Mouse (Mus musculus): Measurements from ENCODE around the gene 1700067K01Rik. TPM values are rescaled to one million over a fixed set of nuclear protein-coding genes. Genes with fewer than 3 reads are reported as not detected.

1700067K01Rik gene
- total RNA-seq (2022): under 1 TPM in 2 of 4 experiments, not detected in 2; 0.49 TPM

DNA sequence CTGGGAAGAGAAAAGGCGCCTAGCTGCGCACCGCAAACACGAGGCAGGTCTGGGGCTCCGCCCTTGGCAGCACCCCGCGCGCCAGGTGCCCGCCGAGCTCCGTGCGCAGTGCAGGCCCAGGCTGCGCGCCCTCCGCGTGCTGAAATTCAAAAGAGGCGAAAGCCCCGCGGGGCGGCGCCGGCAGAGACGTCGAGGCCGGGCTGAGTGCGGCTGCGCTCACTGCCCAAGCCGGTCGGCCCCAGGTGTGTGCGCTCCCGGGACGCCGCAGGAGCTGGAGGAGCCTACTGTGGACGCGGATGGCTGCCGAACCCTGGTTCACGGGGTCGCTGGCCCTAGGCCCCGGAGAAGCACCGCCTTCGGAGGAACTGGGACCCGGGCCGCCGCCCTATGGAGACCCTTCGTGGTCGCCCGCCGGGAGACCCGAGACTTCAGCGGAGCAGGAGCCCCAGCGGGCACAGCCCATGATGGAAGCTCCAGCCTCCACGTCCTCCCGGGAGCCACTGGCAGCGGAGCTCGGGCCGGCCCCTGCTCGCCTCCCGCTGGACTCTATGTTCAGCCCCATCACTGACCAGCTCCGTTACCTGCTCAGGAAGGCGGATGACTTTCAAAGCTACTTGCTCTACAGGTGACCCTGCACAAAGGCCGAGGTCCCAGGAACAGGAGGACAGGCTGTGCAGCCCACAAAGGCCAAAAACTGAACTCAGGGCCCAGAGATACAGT, at the start of gene 1700067K01Rik:
1700067K01Rik (plus strand) TSS at position 222 of the 720 bp plus-strand sequence.
- no peak for DNase-seq

DNA sequence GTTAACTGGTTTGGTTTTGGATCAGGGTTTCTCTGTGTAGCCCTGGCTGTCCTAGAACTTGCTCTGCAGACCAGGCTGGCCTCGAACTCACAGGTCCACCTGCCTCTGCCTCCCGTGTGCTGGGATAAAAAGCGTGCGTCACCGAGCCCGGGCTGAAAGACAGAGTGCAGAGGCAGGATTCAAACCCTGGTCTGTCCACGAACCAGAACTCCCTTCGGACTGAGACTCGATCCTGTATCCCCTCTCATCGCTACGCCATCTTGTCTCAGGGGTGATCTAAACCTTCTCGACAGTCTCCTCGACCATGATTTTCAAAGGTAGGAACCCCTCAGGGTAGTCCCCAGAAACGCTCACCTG, 46.6 kb upstream of the 1700067K01Rik start:
- no peak for DNase-seq

DNA sequence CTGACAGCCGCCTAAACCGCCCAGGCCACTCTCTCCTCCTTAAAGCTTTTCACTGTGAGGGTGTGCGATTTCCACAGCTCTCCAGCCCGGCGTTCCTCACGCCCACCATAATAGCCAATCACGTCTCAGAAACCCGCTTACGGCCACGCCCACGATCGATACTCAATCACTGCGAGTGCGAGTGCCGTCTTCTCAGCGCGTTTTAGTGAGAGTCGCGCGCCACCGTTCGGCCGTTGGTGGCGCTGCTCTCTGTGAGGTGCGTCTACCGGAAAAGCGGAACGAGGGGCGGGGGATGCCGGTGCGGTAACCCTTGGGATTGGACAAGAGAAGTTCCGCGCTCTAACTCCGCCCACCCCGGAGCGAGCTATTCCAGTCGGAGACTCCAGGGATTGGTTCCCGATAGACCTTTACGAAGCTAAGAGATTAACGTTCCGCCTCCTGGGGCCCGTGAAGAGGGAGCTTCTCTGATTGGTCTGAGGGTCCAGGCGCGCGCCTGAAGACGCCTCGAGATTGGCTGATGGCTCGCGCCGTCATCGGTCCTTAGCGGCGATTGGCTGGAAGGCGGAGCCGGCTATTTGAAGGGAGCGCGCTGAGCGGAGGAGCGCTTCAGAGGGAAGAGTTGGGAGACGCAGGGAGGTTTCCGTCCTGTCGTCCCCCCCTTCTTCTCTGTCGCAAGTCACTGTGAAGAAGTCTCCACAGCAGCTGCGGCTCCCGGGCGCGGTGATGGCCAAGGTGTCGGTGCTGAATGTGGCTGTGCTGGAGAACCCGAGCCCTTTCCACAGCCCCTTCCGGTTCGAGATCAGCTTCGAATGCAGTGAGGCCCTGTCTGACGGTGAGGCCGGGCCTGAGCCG, 46.0 kb upstream of the 1700067K01Rik start, which contains the start of the genes Gm10644 and Asf1b:
Gm10644 (minus strand) TSS at position 100 of the 852 bp plus-strand sequence.
Asf1b (plus strand) TSS at position 402 of the 852 bp plus-strand sequence.
- DNase-seq: peak; percentile 99

DNA sequence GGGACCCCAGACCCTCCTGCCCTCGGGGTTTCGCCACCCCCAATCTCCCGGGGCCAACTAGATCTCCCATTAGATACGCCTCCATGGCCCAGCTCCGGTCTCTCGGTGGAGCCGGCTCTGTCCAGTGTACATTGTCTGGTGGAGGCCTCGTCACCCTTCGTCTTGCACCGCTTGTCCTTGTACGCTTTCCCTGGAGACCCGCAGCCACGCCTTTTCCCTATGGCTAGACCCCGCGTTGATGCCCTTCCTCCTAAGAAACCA, 45.4 kb upstream of the 1700067K01Rik start:
- DNase-seq: no peak

DNA sequence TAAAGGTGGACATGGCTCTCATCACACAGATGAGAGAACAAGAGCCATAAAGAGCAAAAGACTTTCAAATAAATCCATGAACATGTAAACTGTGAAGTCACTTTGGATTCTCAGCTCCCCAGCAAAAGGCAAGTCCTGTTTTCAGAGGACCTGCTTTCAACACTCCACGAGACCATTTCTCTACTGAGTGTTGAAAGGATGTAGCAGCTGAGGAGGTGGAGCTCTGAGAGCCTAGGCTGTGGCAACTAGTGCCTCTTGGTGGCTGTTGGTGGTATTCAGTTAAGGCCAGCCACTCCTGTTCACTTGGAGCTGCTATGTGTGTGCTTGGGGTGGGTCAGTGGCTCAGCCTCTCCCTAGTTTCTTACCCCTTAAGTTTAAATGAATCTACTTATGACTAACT, 44.5 kb upstream of the 1700067K01Rik start:
- no peak for DNase-seq

DNA sequence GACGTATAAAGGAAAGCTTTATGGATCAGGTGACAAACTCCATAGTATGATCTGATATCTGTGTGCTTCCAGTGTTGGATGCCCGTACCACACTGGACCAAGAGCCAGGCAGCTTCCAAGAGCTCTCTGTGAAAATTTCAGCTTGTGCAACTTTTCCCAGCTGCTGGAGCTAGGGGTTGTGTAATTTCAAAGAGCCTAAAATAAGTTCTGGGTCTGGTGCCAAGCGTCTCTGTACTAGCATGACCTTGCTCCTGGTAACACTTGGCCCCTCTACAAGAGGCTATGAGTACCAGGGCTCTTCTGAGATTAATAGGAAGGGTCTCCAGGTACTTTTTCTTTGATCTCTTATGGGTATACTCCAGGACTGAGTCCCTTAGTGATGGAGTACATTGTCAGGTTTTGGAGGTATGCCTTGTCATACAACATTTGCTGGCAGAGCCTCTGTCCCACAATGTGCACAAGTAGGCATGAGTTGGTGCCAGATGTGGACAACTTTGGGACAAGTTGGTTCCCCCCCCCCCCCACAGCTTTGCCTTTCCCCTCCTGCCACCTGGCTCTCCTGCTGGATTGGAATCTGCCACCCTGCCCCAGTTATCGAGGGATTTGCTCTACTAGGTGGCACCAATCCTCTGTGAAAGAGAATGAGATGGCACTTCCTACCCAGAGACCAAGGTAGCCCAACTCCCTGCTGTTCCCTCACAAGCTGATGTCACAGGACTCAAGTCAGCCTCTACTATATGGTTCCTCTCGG, 37.1 kb upstream of the 1700067K01Rik start:
- DNase-seq: peak; percentile 70

DNA sequence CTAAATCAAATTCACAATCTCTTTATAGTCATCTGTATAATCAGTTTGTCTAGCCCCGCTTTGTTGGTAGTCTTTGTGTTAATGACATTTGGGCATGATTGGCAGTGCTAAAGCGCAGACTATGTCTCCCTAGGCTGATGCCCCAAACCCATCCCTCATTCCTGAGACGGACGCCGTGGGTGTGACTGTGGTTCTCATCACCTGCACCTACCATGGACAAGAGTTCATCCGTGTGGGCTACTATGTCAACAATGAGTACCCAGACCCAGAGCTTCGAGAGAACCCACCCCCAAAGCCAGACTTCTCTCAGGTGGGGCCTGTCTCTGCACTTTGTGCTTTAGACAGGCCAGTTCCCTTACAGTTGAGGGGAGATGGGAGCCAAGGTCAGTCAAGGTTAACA, 33.6 kb upstream of the 1700067K01Rik start:
- DNase-seq: no peak

DNA sequence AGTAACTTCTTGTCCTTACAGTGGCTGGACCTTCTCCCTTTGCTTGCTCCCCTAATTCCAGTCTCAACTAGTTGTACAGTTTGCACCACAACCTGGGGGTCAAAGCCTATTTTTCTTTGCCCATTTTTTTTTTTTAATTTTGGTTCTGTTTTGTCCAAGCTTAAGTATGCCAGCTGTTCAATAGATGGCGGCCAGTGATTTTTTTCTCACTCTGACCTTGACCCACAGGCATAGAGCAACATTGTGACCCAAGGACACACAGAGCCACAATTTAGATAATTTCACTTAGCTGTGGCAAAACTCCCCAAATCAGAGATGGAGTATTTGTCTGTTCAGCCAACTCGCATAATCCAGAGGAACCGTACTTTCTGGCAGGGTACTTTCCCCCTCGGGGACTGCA, 30.2 kb upstream of the 1700067K01Rik start:
- no peak for DNase-seq

DNA sequence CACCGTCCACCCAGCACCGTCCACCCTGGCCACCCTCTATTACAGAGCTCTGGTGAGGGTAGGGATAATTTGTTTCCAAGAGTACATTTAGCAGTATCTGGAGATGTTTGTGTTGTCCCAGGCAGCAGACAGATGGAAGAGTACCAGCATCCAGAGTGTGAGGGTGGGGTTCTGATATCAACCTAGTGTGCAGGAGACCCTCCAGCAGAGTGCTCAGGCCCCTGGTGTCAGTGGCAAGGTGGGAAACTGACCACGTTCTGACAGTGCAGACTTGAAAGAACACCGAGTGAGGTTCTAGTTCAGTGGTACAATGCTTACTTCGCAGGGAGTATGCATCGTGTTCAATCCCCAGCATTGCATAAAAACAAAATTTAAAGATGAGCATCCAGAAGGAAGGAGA, 29.6 kb upstream of the 1700067K01Rik start:
- DNase-seq: no peak

DNA sequence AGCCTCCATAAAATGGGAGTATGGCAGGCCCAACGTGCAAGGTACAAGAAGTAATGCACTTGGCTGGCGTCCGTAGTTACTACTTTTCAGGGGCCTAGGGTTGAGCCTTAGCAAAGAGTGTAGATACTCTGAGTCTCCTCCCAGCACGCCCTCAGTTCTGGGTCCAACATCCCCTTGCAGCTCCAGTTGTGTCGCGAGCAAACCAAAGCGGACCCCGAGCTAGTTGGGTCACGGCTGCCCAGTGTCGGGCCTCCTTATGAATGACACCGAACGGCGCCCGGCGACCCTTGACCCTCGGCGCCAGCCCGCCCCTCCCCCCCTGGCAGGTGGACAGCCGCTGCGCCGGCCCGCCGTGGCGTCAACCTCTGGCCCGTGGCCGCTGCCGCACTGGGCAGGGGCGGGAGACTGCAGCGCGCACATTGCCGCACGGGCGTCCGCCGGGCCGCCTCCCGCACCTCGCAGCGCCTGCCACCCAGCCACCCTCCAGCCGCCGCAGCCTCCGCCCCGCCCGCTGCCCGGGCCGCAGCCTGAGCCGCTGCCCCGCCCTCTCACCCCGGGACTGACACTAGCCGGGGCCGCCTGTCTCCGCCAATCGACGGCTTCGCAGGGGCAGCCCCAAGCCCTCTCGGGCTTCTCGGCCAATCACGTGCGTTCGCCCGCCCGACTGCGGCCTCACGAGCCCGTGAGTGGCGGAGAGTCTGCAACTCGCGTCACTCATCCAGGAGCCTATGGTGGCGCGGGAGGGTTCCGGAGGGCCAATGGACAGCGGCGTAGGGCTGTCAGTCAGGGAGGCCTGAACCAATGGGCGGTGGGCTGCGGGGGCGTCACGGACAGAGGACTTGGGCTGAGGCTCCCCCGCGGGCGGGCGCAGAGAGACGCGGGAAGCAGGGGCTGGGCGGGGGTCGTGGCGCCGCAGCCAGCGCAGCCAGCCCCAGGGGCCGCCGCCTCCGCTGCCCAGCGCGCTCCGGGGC, 28.9 kb upstream of the 1700067K01Rik start, which contains the start of gene Prkaca:
Prkaca (plus strand) TSS at position 844 of the 971 bp plus-strand sequence.
- DNase-seq: peak; percentile 99

DNA sequence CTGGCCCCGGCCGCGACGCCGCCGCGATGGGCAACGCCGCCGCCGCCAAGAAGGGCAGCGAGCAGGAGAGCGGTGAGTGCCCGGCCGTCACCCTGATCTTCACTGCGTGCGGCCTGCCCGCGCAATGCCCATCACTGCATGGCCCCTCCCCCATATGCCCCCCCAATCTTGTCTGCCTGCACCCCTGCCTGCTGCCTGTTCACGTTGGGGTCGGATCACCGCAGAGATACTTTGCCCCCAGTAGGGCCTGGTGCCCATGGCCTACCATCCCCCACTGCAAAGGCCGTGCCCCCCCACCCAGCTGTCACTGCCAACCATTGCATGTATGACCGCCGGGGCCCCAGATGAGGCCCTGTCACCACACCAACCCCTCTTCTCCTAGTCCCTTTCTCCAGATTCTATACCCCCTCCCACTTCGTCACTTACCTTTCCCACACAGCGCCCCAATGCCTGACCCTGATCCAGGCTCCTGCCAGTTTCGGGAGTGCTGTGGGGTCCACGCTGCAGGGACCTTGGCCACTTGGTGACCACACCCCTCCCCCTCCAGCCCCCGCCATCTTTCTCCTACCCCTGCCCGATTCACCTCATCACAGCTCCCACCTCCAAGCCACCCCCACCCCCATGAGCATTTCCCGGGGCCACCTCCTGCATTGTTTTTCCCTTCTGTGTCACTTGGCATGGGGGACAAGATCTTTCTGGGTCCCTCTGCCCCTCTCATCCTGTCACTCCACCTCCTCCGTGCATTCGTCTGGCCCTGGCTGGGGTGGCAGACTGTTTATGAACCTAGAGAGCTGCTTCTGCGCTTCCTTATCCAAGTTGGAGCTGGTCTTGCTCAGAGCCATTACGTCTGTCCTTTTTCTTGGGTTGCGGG, 27.9 kb upstream of the 1700067K01Rik start:
- no peak for DNase-seq

DNA sequence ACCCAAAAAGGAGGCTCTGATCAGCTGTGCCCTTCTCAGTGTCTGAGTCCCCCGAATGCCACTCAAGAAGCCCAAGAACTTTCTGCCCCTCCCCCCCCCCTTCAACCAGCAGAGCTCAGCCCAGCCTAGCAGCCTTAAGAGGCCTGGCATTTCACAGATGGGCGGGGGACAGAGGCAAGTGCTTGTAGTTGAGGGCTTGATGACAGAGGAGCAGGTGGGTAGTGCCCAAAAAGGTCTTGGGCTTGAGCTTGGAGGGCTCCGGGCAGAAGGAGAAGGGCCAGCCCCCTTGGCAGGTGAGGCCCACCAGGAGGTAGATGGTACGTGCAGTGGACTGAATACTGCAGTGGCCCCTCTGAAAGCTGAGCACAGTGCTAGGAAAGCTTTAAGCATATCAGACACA, 26.8 kb upstream of the 1700067K01Rik start:
- no peak for DNase-seq

DNA sequence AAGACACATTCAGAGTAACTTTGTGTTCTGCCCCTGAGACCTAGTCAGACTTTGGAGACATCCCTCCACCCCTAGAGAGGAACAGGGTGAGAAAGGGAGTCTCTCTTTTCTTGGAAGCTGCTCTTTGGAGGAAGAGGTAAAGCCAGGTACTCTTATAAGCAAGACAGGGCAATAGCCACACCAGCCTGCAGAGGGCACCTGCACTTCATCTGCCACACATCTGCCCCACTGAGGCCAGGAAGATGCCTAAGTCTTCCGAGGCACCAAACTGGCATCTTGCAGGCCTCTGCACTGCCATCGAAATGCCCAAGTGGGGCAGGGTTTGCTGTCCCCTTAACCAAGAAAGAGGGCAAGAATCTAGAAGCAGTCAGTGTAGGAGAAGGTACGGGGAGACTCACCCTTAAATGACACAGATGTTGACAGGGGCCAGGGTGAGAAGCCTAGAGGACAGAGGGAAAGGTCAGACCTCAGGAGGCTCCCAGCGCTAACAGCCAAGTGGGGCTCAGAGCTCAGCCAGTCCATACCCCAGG, 25.1 kb upstream of the 1700067K01Rik start:
- DNase-seq: no peak

DNA sequence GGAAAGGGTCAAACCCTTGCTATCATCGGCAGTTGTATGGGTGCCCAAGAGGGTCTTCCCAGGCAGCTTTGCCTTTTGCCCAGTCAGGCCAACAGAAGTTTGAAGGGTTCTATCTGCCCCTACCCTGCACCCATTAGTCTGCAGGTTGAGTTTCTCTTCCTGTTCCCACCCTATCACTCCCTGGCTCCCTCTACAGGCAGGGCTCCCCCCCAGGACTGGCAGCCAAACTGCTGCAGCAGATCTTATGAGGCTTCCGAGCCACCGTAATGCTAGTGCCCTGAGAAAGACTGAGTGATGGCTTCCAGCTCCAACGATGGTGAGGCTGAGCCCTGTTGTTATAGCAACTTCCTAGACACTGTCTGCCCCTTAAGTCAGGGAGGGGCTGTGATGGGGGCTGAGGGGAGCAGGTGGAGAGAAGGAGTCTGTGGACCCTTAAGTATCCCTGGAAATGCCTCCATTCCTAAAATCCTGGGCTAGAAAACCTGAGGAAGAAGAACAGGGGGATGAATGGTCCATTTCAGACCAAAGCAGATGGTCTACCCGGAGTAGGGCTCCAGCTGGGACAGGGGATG, 24.4 kb upstream of the 1700067K01Rik start:
- no peak for DNase-seq

DNA sequence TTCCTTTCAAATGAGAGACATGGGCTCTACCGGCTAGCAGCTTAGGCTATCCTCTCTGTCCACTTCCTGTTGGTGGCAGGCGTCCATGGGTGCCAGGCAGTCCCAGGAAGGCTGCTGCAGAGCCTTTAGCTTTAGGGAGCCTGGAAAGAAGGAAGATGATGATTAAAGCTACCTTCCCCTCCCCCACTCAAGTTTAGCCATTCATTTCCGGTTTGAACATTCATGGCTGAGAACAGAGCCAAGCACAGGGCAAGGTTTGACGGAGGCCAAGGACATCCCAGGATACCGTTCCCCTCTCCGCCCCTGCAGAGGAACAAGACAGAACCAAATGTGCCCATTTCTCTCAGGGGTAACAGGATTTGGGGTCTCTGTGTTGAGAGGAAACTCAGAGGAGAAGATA, 23.7 kb upstream of the 1700067K01Rik start:
- DNase-seq: no peak

DNA sequence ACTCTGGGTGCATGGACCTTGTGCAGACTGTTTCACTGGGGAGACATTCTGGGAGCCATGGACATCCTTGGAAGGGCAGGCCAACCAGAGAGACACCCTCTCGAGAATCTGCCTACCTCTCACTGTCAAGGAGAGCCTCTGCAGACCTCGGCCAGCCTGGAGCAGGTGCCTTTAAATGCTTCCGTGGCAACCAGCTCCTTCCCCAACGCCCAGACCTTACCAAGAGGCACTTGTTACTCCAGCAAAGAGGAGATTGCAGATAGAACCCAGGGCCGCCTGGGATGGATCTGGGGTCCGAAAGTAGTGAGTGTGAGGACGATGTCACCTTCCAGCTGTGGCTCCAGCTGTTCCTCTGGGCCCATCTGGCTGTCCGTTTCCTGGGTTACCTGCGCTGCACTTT, 23.1 kb upstream of the 1700067K01Rik start:
- no peak for DNase-seq

DNA sequence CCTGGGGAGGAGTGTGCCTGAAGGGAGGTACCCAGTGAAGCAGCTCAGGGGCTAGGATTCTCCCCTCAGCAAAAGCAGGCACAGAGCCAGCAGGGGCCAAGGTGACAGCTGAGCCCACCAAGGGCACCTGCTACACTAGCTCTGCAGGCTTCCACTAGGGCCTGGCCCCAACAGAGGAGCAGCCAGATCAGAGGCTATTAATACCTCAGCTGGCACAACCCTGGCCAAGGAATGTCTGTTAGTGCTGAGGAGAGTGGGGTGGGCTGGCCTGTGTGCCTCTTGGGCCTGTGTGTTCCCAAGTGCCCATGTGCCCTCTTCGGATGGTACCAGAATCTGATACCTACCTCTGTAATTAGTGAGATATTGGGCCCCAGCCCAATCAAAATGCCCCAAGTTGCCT, 21.1 kb upstream of the 1700067K01Rik start:
- no peak for DNase-seq

DNA sequence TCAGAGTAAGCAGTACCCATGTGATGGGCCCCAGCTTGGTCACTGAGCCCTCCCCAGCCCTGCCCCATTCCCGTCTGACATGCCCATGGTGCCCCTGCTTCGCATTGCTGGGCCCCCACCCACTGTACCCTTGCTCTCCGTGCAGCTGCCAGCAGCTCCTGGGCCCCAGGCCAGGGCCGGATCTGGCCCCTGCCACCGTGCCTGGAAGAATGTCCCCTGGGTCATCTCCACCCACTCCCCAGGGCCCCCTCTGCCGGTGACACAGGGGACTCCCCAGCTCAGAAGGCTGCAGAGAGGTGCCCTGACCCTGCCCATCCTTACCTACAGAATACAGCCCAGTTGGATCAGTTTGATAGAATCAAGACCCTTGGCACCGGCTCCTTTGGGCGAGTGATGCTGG, 20.5 kb upstream of the 1700067K01Rik start:
- DNase-seq: no peak

DNA sequence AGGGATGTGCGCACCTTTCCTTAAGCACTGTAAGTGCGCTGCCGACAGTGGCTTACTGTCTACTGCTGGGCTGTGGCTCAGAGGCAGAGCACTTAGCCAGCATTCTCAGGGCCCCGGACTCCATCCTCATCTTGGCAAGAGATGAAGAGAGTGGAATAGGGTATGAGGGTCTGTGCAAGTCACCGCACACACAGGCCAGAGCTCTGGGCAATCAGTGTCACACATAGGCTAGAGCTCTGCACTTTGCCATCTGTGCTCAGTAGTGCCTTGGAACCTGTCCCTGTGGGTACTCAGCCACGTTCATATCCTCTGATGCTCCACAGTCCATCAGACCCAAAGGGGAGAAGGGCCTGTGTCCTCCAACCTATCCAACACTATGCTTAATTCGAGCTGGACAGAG, 19.8 kb upstream of the 1700067K01Rik start:
- DNase-seq: no peak

DNA sequence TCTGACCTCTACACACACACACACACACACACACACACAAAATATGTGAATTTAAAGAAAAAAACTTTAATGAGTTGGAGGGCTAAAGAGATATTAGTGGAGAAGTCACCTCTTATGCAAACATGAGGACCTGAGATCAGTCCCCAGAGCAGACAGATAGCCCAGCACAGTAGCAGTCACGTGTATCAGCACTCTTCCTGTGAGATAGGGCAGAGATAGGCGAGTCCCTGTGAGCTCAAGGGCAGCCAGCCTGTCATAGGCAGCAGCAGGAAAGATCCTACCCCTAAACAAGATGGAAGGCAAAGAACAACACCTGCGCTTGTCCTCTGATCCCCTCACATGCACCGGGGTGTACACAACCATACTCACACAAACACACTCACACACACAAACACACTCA, 18.9 kb upstream of the 1700067K01Rik start:
- no peak for DNase-seq
